Mouse (Mus musculus): Measurements from ENCODE around the gene Foxp1.

GRCm38 (mm10) chr6:99511862-99512261 lies 10.7 kb downstream of the Foxp1 start:
- TF ChIP-seq CTCF (IDR thresholded peaks at IDR 0.05; ENCODE audit: low read depth) (no peak), EP300 (IDR thresholded peaks at IDR 0.05; ENCODE audit: low read depth) (no peak)
